Mouse (Mus musculus): ENCODE results near the gene Nr2e1.

Gene Nr2e1

DNA sequence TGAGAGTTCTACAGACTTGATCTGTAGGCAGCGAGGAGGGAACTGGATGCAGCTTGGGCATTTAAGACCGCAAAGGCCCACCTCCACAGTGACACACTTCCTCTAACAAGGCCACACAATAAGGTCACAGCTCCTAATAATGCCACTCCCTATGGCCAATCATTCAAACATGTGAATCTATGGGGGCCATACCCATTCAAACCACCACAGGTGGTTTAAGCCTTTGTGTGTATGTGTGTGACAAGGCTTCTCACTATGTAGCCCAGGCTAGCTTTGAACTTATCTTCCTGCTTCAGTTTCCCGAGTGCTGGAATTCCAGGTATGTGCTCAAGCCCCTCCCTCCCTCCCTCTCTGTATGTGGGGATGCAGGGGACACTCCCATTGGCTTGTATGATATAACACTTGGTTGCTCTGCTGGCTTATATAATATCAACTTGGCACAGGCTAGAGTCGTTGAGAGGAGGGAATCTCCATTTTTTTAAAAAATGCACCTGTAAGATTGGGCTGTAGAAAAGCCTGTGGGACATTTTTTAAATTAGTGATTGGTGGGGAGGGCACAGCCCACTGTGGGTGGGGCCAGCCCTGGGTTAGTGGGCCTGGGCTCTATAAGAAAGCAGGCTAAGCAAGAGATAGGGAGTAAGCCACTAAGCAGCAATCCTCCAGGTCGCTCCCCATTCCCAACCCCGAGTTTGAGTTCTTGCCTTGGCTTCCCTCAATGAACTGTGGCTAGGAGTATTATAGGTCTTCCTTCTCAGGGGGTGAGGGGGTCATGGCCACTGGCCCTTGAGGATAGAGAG, 37.5 kb downstream of the Nr2e1 start:
- no peak for DNase-seq (ENCODE audit: low spot score)

GRCm38 (mm10) chr10:42537571-42538316, 45.7 kb downstream of the Nr2e1 start:
- DNase-seq (ENCODE audit: low spot score): no peak

DNA sequence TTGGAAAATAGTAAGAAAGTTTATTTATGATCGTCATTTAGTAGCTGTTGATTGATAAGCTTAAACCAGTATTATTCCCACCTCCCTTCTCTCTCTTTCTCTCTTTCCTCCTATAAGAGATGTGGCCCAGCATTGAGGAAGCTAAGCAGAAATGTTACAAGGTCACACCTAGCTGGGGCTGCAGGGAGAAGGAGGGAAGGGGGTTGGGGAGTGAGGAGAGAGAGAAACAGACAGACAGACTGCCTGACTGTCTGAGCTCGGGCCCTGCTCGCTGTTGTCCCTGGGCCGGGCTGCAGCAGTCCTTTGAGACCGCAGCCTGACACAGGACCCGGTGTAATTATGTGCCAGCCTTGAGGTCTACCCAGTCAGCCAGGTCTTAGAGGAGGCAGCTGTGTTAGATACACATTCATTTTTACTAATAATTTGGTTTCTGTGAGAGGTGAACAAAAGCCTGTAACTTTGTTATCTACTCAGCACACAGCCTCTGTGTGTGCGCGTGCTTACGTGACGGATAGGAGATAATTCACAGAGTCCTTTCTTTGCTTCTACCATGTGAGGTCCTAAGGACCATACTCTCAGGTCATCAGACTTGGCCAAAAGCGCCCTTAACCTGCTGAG, 49.5 kb downstream of the Nr2e1 start:
- DNase-seq (ENCODE audit: low spot score): no peak

DNA sequence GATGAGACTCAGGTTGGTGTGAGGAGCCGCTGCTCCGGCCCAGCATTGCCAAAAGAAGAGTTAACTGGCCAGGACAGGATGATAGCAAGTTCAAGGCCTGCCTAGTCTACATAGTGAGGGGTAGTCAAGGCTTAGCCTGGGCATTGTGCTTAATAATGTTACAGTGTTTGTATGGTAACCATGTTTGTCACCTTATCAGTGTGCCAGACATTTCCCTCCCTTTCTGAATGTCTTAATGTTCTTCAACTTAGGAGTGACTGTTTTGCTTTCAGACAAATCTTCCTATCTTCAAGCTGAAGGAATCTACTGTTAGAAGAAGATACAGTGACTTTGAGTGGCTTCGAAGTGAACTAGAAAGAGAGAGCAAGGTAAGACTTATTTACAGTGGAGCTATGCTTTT, 57.8 kb downstream of the Nr2e1 start:
- DNase-seq (ENCODE audit: low spot score): peak; percentile 34

DNA sequence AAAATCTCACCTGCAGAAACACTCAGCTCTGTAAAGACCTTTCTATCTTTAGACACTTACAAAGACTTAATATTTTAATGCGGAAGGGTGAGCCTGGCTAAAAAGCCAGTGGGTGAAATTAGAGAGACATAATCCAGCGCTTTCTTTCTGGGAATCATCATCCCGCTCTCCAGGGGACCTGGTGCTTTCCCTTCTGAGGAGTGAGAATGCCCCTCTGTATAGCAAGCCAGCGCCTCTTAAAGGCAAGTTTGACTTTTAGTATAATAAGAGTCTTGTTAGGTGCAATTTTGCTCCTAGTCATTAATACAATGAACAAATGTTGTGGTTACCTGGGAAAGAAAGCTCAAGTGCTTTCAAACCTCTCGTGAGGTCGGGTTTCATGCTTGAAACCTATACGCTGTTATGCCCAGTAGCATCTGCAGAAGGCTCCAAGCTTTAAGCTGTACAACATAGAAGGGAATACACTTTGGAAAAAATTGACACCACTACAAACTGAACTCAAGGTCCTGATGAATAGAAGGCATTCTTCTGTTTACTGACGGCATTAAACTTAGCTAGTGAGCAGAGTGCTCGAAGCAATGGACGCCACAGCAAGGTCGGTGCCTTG, 59.8 kb downstream of the Nr2e1 start:
- no peak for DNase-seq (ENCODE audit: low spot score)

DNA sequence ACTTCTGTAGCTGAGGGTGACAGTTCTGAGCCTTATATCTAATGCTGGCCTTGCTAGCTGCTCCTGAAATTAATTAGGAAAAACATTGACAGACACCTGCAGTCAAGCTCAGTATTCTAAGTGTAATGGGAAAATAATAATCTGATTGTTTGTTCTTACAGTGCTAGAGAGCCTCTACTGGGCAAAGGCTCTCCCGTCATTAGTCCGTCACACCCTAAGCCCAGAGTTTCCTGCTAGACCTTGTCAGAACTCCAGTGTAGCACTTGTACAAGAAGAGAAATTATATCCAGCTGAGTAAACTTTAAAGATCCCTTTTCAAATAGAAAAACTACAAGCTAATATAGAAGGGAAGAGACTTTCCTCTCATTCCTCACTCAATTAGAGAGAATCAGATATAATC, 60.5 kb downstream of the Nr2e1 start:
- DNase-seq (ENCODE audit: low spot score): no peak

DNA sequence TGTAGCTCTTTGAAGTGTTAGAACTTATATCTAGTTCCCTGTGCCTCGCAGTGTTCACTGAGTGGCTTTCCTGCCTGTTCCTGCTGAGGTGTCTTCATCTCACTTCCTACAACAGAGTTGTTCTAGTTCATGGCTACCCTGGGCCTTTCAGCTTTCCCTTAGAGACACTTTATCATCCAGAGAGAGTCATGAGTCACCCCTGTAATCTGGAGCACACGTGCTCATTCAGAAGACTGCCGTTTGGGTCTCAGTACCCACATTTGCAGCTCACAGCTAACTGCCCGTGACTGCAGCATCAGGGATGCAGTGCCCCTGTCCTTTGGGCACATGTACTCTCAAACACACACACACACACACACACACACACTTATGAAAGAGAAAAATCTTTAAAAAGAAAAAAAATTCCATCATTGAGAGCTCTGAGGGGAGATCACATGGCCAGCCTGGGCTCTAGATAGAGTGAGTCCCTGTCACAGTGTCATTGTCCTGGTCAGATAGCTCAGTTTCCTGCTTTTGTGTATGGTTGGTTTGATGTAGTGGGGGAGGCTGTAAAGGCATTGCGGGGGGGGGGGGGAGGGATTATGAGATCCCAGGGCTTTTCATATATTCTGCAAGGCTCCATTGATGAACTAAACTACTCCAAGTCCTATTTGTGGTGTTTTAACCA, 62.0 kb downstream of the Nr2e1 start:
- no peak for DNase-seq (ENCODE audit: low spot score)

- DNase-seq (ENCODE audit: low spot score): no peak
Observed at GRCm38 (mm10) chr10:42518363-42518762, 65.1 kb downstream of the Nr2e1 start.

DNA sequence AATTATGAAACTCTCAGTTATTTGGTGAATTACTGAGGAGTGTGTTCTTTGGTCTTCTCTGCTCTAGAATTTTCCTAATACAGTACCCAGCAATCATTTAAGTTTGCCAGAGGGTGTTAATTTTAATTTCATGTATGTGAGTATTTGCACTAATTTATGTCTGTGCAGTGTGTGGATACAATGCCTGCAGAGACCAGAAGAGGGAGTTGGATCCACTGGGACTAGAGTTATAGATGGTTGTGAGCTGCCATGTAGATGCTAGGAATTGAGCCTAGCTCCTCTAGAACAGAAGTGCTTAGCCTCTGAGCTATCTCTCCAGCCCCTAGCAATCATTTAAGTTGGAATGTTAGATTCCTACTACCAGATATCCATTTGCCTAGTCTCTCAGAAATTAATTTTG, 69.3 kb downstream of the Nr2e1 start:
- DNase-seq (ENCODE audit: low spot score): no peak
